Mouse (Mus musculus): ENCODE data around the gene Cdadc1. TPM values are rescaled to one million over a fixed set of nuclear protein-coding genes. Genes with fewer than 3 reads are reported as not detected.

Gene Cdadc1
- total RNA-seq, 2 experiments from 2014 or later, result 66.3 to 74.2 TPM

DNA sequence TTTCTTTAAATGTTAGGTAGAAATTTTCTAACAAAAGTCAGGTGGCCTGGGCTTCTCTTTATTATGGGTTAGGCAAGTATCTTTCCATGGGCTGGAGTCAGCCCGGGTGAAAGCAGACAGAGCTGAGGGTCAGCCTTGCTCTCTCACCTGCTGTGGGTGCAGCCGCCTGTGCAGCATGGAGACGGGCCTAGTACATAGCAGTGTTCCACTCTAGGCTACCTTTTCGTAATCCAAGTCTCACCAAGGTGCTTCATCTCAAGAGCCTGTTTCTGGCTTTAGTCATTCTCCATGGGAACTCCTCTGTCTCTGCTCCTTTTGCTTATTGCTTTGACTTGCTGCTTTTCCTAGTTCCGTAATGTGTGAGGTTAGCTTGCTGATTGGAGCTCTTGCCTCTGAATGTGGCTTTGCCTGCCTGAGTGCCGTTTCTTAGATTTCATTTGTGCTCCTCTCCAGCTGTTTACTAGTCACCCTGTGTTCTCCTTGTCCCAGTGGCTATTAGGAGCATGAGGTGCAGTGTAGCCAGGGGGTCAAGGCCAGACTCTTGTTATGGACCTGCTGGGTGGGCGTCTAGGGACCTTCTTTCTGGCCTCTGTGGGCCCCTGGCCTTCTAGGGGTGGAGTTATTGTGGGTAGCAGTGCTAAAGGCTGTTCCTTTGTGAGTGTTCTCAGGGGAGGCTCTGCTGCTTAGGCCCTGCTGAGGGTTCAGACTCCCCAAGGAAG, 51.4 kb downstream of the Cdadc1 start:
- DNase-seq, result no peak

DNA sequence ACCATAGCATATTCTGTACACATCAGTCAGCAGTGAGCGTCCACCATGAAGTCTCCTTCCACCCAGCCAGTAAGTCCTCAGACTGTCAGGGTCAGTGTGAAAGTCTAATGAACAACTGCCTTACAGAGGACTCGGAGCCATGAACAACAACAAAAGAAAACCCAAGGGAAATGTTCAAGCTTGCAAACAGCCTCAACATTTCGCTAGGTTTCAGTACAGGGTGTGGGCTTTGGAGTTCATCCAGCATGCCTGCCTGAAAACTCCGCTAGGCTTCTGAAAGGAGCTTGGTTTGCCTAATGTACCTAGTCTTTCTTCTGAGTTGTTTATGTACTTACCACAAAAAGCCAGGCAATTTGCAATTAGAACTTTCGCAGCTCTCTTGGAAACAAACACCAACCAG, 53.8 kb downstream of the Cdadc1 start:
- no peak for DNase-seq

DNA sequence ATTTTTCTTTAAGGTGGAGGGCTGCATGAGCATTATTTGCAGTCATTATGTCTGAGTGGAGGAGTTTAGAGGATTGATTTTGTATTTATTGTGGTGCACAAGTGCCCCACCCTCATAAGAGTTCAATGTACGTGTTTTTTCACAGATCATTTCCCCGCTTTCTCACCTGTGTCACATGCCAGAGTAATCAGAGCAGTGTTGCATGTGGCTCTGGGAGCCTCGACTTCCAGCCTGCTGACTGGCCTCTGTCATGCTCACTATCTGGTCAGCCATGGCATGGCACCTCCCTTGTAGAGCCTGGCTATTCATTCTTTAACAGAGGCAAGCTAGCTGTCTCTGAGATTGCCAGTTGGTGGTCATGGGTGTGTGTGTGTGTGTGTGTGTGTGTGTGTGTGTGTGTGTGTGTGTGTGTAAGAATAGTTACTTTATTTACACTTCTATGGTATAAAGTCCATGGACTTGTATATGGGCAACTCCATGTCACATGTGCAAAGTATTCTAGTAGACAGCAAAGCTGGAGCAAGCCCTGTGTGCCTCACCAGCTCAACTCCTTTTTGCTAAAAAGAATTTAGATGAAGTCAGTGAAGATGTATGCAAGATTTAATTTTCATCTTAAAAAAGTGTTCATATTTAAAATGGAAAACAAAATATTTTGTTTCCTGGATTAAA, 54.5 kb downstream of the Cdadc1 start:
- no peak for DNase-seq

DNA sequence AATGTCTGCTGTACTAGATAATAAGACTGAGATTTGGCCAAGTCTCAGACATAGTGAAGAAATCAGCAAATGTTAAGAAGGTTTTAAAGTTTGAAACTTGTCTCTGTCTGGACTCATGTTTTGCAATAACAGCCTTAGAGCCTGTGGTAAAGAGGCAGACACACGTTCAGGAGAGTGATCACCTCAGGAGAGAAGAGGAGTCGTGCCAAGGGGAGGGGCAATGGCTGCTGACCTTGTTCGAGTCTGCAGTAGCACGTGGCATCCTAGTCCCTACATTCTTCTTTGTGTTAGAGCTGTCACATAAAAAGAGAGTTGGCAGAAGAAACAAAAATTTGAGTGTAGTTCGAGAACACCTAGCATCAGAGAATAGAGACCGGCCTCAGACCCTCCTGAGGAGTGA, 57.0 kb downstream of the Cdadc1 start:
- DNase-seq, result peak; percentile 68 to 74

DNA sequence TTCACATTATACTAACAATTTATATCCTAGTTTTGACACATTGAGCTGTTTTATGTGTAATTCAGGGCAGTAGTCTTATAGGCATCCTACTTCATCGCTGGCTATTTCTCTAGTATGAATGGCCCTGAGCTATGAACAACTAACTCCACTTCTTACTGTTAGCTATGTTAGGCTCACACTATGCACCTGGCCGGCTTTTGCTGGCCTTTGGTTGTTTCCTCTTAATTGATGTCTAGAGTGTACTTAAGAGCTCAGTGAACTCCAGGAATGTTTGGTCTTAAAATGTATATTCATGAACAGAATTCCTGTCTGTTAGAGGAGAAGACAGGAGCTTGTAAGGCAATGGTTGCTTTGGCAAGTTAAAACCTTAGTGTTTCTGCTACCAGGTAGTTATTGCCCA, 57.5 kb downstream of the Cdadc1 start:
- no peak for DNase-seq

DNA sequence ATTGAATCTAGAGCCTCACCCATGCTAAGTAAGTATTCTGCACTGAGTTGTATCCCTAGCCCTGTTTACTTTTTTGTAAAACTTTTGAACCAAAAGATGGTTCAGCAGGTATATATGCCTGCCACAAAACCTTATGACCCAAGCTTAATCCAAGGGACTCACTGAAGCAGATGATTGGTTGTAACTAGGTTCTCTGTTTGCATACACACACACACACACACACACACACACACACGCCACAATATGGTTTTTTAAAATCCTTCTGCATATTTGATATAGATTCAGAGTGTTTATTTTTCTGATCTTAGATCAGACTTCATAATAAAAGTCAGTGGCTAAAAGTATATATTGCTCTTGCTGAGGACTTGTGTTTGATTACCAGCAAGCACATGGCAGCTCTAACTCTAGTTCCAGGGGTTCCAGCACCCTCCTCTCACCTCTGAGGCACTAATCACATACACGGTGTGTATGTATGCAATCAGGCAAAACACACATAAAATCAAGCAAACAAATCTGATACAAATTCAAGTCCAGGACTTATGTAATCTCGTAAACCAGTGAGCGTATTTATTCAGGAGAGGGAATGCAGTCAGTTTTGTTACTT, 59.8 kb downstream of the Cdadc1 start:
- no peak for DNase-seq

DNA sequence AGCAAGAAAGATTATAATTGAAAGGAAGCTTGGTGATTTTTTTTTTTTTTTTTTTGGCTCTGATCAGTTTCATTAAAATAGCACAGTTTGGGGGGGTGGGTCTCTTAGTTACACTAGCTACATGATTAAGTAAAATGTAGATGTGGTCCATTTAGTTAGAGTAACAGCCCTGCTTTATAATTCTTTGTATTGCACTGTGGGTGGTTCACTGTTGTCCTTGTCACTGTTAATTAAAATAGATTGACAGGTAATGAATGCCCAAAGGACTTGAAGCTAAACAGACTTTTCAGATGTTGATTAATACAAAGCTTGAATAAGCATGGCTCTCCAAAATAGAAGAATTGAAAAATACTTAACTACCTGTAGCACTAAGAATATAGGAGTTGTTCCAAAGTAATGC, 63.9 kb downstream of the Cdadc1 start:
- no peak for DNase-seq

DNA sequence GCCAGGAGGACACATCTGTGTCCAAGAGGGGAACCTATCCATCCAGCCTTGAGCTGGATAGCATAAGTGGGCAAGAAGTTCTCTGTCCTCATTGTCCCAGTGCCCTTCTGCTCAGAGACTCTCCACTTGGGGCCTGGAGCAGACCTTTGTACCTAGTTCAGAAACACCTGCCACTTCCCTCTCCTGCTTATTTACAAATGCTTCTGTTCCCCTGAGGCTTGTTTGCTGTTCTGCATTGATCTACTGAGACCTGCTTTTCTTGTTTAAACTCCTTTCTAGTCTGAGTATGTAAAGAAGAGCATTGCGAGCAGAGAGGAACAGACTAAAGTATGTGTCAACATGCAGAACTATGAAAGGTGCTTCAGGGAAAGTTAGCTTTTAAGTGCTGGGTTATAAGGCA, 64.8 kb downstream of the Cdadc1 start:
- no peak for DNase-seq

DNA sequence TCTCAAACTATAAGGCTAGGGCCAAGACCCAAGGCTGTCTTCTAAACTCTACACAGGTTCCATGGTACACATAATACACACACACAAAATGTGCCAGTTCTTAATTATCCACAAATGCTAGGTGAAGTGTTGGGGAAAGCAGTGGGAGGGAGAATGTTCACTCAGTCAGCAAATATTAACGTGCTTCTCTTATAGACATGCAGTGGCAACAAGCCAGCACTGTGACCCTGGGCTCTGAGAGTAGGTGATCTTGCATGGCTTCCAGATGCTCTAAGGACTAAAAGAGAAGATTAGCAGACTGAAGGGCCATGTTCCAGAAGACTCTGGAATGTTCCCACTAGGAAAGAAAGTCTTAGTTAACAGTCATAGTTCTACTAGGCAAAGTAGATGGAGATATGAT, 67.0 kb downstream of the Cdadc1 start:
- no peak for DNase-seq

DNA sequence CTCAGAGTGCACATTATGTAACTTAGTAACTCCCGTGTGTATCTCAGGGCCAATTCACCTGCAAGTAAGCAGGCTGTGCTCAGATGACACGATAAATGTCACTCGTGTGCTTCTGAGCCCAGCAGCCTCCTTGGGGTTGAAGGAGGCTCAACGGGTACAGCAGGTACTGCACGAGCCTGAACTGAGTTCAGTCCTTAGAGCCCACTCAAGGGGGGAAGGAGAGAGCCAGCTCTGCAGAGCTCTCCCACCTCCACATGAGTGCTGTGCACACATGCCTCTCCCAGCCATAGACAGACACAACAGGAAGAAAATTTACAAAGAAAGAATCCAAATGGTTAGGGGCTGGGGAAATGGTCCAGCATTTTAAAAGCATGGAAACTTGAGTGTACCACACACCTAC, 71.9 kb downstream of the Cdadc1 start:
- DNase-seq, result no peak

DNA sequence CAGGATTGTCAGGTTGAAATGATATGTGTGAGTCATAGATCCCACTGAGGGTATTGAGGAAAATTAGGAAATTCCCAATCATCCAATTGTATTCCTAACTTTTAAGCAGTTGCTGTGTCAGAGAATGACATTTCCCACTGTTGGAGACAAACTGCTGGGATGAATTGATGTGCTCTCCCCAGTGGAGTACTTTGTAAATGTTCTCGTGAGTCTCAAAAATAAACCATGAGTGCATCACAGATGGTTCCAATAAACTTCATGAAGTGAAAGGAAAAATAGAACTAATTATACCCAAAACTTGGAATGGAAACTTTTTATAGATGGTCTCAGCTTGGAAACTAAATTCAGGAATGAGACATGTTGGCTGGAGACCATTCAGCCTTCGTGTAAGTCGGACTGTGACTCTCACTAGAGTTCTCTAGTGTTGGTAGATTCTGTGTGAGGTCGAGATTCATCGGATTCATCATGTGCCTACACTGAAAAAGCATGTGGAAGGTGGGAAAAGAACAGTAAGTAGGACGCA, 83.8 kb downstream of the Cdadc1 start:
- DNase-seq, result no peak

Other genes starting within 250 kb of the Cdadc1 start
- 1 to 10 TPM; 7.0 to 9.0 TPM for gene Phf11d, start 232.5 kb downstream of the Cdadc1 start, total RNA-seq (2021)
- under 1 TPM; 0.56 to 0.59 TPM for gene Phf11c, start 202.6 kb downstream of the Cdadc1 start, total RNA-seq (2021)
- gene Setdb2, start 157.1 kb downstream of the Cdadc1 start, total RNA-seq (2021), result 1 to 10 TPM; 5.4 to 7.1 TPM
- 10 to 100 TPM; 33.7 to 38.2 TPM for gene Cab39l, start 157.0 kb downstream of the Cdadc1 start, total RNA-seq (2021)
- gene Shisa2, start 27.3 kb upstream of the Cdadc1 start, total RNA-seq (2021), result 1 to 10 TPM; 1.1 to 1.4 TPM